Mouse (Mus musculus): ENCODE results near the gene Echdc2.
"Not testable (repeated sequence)": the region's sequence is repeated elsewhere in the genome, so short reads cannot be mapped to it uniquely, and the experiment has no call there.

Gene Echdc2

DNA sequence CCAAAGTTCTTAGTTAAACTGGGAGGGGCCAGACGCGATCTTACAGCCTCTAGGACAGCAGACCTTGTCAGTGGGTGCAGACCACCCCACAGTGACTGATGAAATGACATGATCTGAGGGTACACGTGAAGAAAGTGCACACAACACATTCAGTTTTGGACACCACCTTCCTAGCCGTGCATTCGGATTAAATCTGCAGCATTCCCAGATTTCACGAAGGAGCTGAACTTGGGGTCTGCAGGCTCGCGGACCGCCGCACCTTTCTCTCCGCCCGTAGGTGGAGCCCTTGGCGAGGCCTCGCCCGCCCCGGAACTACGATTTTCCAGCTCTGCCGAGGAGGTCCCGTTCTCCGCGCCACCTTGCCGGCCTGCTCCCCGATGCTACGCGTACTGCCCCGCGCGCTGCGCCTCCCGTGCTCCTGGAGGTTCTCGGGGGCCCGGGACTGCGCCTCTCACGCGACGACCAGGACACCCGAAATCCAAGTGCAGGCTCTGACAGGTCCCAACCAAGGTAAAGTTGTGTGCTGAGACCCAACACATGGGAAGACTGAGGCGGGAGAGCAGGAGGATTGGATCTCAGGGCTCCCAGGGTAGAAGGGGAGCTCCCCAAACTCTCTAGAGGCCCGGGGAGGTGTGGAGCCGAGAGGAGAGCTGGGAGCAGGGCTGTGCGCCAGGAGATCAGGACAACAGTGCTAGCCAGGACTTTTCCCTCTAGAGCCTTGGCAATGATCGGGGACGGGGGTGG, at the start of gene Echdc2:
Gene Echdc2 (plus strand): TSS at position 286 of the 744 bp plus-strand sequence.
- peak; percentile 43 to 59 for DNase-seq

DNA sequence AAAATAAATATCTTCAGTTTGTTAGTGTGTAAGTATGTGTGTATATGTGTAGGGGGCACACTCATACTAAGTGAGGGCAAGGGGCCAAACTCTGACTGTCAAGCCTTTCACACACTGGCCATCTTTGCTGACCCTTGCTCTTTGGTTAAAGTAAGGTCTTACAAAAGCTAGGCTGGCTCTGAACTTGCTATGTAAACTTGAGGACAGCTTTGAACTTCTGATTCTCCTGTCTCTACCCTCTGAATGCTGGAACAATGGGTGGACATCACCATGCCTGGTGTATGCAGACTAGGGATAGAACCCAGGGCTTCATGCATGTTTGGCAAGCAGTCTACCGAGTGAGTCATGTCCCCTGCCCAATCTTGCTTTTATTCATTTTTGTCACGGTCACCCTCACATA, 48.8 kb upstream of the Echdc2 start:
- no peak for DNase-seq

DNA sequence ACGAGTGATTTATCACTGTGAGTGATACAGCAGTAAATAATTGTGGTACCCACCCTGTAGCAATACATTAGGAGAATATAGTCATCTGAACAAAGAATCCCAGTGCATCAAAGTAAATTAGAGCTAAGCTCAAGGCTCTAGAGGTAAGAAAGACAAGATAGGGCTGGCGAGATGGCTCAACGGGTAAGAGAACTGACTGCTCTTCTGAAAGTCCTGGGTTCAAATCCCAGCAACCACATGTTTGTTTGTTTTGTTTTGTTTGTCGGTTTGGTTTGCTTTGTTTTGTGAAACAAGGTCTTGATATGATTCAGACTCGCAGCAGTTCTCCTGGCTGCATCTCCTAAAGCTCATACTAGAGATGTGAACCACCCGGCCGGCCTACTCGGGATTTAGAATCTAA, 47.7 kb upstream of the Echdc2 start:
- DNase-seq, result no peak

DNA sequence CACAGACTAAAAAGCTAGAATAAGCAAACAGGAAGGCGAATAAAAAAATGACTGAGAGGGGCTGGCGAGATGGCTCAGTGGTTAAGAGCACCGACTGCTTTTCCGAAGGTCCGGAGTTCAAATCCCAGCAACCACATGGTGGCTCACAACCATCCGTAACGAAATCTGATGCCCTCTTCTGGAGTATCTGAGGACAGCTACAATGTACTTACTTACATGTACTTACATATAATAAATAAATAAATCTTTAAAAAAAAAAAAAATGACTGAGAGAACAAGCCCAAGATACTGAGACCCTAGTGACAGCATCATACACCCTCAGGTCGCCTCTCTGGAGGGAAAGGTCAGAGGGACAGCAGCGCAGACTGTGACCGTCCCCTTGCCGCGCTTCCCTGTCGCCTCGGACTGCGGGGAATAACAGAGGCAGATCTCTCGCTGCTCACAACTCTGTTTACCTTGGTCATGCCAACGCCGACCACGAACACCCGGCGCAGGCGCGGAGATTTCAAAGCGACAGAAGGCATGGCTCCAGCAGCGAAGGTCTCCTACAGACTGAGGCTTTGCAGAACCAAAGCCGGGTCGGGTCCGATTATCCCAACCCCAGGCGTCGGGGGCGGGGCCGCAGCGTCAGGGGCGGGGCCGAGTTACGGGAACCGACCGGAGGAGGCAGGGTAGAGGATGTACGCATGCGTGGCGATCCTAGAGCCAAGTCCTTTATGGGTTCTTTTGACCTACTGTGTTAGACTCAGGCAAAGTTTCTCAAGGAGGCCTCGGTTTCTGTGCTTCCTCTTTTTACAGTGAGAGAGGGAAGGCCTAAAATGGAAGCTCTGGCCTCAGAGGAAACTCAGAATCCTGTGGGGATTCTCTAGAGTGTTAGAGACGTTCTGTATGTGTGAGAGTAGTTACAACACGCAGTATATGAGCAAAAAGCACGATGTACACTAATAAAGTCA, 47.0 kb upstream of the Echdc2 start:
- peak; percentile 85 to 88 for DNase-seq

DNA sequence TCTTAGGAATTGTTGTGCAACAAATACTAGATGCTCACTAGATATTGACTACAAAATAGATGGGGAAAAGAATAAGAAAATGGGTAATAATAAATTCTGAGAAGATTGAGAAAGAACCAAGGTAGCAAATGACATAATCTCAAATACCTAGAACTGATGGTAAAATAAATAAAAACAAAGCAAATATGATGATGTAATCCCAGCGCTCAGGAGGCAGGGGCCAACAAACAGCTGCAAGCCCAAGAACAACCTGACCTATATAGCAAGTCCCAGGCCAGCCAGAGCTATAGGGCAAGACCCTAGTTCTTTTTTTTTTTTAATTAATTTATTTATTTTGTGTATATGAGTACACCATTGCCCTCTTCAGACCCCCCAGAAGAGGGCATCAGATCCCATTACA, 41.1 kb upstream of the Echdc2 start:
- DNase-seq, result no peak

DNA sequence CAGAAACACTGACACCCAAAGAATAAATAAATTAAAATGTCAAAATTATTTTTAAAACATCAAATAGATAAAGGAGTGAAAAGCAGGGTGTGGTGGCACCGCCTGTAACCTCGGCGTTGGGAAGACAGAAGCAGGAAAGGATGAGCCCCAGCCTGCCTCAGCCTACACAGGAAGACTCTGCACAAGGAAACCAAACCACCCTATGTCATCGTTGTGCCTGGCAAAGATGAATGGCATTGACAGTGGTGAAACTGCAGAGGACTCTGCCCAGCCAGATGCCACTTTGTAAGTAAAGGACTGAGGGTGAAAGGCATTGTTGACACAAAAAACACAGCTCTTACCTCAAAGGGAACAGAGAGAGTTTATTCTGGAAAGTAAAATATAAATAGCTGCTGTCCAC, 39.0 kb upstream of the Echdc2 start:
- DNase-seq, result no peak

DNA sequence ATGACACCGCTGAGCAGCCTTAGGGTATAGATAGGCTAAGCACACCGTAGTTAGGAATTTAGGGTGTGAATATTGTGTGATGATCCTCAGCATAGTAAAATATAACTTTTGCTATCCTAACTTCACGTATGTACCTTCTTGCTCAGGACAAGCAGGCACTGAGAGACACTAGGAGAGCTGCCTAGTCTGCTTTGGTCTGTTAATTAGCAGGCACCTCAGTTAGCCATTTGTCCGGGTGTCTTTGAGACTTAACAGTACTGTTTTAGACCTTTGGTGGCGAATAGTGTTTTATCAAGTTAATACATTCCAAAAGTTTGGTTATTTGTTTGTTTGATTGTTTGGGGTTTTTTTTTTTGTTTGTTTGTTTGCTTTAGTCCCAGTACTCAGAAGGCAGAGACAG, 37.7 kb upstream of the Echdc2 start:
- peak in 1 of 2 experiments; percentile 36 for DNase-seq

DNA sequence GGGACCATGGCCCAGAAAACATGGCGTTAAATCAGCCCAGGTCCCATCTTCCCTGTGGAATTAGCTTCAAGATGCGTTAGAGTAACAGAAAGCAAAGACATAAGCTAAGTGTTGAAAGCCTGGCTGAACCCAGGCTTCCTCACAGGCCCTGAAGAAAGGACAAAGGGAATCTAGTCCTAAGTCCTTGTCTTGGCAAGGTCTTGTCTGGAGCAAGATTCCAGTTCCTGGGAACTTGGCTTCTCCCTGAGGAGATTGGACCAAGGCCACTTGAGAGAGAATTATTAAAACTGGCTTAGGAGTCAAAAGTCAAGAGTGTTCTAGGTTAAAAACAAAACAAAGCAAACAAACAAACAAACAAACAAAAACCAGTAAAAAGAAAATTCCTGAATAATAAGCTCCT, 36.9 kb upstream of the Echdc2 start:
- peak; percentile 37 to 56 for DNase-seq

DNA sequence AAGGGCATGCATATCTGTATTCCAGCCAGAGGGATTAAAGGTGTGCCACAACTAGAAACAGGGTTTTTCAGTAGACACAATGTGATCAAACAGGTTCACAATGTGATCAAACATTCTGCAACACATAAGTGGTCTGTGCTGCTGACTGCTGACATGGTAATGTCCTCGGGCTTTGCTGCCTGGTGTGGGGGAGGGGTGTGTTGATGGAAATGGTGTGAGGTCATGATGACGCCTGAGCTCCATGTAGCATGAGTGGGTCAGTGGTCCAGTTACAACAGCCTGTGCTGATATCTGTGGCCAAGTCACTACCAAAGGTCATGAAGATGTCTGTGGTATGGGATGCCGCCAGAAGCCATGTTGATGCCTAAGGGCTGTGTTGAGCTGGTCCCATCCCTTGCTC, 34.8 kb upstream of the Echdc2 start:
- DNase-seq, result no peak

DNA sequence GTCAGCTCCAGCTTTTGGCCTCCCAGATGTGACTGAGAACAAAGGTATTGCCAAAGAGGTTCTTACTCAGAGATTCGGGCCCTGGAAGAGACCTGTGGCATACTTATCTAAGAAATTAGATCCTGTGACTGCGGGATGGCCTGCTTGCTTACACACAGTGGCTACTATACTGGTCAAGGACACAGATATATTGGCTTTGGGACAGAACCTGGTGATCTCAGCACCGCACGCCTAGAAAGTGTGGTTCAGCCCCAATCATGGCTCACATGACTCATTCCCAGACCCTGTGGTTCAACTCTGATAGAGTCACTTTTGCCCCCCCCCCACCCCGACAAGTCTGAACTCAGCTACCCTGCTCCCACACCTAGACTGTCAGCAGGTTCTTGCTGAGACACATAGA, 28.3 kb upstream of the Echdc2 start:
- no peak for DNase-seq

DNA sequence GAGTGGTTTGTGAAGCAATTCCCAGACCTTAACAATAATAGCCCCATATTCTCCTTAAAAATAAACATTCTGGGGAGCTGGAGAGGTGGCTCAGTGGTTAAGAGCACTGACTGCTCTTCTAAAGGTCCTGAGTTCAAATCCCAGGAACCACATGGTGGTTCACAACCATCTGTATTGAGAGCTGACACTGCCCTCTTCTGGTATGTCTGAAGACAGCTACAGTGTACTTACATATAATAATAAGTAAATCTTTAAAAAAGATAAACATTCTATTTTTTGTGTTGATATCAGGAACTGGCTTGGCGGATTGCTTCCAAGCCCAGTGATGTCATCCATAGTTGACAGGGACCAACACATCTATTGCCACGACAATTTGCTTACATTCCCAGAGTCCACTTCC, 22.1 kb upstream of the Echdc2 start:
- not testable (repeated sequence) for DNase-seq

DNA sequence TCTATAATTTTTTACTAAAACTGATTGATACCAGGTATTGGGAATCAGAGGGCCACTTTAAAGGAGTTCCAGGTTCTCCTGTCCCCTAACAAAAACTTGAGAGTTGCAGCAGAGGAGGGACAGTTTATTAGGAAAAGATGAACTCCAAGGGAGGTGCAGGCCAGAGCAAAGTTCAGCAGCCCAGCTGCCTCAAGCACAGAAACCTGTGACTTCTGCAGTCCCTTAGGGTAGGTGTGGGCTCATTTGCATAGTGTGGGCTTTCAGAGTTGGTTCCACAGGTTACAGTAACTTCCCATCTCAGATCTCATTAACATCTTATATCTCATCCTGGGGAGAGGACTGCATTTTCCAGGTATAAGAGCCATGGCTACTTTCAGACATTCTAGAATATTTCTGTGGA, 21.5 kb upstream of the Echdc2 start:
- peak; percentile 63 to 67 for DNase-seq

DNA sequence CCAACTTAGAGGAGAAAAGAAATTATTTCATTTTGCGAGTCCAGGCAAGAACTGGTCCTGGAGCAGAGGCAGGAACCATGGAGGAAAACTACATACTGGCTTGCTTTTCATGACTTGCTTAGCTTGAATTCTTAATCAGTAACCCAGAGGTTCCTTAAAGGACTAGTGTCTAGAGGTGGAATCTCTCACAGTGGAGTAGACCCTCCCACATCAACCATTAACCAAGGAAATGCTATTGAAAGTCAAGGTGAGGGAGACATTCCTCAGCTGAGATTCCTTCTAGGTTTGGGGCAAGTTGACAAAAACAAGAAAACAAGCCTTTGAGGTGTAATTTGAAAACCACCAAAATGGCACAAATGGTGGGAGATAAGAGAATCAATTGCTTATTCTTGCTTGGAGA, 20.4 kb upstream of the Echdc2 start, which contains the start of gene Scp2:
Gene Scp2 (minus strand): TSS at position 119 of the 400 bp plus-strand sequence.
- DNase-seq, result peak in 1 of 2 experiments; percentile 74

DNA sequence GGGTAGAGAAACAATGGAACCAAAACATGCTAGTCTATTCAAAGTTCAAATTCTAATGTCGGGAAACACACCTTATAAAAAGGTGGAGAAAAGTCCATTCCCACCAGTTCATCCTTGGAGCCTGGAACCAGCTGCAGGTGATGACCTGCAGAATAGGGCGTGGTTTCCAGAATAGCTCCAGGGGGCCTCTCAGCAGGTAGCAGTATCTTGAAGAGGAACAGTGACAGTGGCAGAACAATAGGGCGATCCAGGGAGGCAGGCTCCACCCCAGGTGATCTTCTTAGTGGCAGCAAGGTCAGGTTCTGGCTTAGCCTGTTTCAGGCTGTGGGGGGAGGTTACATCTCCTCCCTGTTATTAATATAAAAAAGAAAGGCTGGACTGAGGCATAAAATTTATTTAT, 19.7 kb upstream of the Echdc2 start:
- not testable (repeated sequence) for DNase-seq

DNA sequence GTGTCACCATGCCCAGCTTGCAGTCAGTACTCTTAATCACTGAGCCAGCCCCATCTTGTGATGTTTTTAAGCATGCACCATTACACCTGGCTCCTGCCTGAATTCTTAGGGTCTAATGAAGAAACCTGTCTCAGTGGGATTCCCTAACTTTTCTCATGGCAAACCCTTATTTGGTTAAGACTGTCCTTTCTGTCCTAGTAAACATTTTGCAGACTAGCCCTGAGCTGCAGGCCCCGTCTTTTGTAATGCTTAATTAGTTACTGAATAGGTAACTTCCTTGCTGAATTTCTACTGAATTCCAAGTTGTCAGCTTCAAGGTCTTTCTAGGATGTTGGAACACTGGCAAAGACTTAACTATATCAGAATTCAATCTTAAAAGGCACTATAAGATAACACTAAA, 10.1 kb upstream of the Echdc2 start:
- DNase-seq, result peak in 1 of 2 experiments; percentile 54

DNA sequence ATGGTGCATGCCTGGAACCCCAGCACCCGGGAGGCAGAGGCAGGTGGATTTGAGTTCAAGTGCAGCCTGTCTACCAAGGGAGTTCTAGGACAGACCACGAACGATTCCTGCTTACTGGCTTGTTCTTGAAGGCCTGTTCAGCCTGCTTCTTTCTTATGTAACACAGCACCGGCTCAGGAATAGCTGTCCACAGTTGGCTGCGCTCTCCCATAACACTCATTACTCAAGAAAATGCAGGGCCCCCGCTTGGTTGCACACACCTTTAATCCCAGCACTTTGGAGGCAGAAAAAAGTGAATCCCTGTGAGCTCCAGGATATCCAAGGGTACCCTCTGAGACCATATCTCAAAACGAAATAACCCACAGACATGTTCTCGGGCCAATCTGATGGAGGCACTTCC, 3.3 kb upstream of the Echdc2 start:
- peak; percentile 34 to 47 for DNase-seq

DNA sequence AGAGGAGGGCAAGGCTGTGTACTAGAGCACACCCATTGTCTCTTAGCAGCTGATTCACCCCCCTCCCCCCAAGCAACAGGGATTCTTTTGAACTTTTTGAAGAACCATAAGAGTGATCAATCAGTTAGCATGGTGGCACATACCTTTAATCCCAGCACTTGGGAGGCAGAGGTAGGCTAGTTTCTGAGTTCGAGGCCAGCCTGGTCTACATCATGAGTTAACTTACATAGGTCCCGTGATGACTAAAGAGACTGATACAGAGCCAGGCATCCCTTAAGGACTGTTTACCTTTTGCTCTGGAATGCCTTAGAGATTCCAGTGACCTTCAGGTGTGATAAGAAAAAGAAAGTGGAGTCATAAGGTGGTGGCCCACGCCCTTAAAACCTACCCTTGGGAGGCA, 1.9 kb upstream of the Echdc2 start:
- DNase-seq, result no peak

DNA sequence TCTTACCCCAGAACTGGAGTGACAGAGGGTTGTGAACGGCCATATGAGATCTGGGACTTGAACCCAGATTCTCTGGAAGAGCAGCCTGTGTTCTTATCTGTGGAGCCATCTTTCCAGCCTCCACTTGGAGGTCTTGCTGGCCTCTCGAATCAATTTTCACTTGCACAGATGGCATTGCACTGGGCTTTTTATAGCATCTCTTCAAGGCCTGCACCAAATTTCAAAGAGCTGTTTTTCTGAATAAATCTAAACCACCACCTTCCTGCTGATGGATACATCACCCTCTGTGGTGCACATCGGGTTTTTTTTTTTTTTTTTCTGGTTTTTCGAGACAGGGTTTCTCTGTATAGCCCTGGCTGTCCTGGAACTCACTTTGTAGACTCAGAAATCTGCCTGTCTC, 1.6 kb downstream of the Echdc2 start:
- DNase-seq, result no peak

DNA sequence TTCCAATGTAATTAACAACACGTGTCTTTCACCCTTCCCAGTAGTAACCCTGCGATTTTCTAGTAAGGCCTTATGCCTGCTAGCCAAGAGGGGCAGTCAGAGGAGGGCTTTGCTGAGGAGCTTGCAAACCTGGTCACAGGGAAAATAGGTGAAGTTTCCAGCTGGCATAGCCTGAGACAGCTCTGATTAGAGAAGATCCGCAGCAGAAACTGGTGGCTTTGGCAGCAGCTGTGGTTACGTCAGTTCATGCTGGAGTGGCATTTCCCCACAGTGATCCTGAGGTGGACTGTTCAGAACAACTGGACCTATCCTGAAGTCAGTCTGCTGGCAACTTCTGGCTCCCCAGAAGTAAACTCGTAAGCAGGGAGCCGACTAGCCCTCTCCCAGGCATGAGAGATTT, 2.8 kb downstream of the Echdc2 start:
- DNase-seq, result no peak

DNA sequence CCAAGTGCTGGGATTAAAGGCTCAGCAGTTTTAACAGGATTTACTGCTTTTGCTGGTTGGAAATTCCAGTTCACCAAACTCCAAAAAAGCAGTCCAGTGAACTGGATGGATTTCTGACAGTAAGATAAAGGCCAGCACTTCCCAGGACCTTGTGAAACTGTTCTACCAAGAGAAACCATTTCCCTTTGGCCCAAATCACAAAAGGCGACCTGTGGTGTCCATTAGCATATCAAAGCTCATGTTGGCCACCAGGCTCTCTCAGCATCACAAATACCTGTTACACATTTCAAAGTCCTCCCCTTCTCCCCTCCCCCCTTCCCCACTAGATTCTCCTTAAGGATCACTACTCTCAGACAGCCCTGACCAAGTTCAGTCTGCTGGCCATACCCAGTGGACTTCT, 17.0 kb downstream of the Echdc2 start:
- no peak for DNase-seq

DNA sequence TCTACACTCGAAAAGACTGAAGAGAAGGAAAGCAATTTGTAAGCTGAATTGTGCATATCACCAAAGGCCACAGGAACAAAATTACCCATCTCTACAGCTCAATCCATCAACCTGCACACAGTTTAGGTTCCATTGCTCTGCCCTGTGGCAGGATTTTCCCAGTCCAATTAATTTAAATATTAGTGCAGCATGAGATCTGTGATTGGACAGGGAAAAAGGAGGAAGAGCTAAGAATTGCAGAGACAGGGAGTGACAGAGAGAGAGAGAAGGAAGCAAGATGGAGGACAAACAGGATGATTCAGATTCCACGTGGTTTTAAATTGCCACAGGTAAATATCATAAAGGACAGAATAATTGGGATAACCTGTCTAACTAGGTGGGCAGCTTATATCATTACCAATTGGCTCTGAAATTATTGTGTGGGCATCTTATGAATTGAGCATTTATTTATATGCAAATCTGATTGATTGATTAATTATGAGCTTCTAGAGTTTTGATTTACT, 27.6 kb downstream of the Echdc2 start:
- DNase-seq, result no peak

DNA sequence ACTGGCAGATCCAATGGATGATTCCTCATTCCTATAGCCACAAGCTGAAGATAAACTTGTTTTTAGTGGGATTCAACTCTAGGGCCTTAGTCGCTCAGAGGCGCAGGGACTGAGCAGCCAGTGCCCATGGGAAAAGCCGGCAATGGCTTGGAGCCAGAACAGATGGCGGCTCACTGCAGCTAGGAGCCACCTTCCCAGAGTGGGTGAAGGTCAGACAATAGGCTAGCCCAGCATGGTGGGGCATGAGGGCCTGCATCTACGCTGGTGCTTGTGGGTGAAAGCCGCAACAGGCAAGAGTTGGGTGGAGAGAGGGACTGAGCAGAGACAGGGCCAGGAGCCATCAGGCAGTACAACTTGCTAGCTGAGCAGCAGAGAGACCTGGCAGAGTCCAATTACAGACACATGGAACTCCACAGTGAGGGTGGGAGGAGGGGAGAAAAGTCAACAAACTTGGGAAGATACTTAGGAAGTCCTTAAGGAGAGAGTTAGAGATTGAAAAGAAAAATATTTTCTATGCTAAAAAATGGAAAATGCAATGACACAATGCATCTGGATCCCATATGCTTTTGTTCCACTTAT, 31.1 kb downstream of the Echdc2 start:
- DNase-seq, result no peak

DNA sequence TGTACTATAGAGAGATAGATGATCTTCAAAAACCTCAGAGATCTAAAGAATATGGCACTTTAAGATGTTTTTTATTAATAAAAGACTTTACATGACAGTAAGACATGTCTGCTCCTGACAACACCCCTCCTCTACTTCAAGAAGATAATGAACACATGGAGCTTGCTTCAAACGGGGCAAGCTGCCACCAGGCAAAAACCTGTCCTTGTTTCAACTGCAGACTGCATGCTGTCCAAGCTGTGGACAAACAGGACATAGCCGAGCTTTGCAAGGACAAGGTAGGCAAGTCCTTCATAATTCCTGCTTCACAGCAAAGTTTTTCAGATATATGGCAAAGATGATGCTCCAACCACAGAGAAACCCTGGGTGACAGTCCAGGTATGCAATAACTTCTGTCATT, 34.0 kb downstream of the Echdc2 start:
- DNase-seq, result no peak

Measured in kidney, adult 8-10 months (tissue).